Mouse (Mus musculus) NIH3T3 (cell line): ENCODE measurements around the gene Pgam5.
A peak's percentile ranks its signal among the peaks of the same experiment; 100 is the strongest.

Experiments used
- DNase-seq: peaks from one replicate; pipeline ENCODE4 v3.0.0-alpha.2; 2012; ENCODE audit warnings: low read depth

Gene Pgam5

GRCm38 (mm10) chr5:110269141-110270101 is at the start of gene Pgam5:
TSS of gene Pgam5 (minus strand) at chr5:110269913.
- peak; percentile 99 for DNase-seq

GRCm38 (mm10) chr5:110313127-110313526 is 43.4 kb upstream of the Pgam5 start:
- no peak for DNase-seq

- no peak for DNase-seq
These were observed 39.1 kb upstream of the Pgam5 start for GRCm38 (mm10) chr5:110308861-110309260.

GRCm38 (mm10) chr5:110300591-110300990 is 30.9 kb upstream of the Pgam5 start:
- no peak for DNase-seq

DNA sequence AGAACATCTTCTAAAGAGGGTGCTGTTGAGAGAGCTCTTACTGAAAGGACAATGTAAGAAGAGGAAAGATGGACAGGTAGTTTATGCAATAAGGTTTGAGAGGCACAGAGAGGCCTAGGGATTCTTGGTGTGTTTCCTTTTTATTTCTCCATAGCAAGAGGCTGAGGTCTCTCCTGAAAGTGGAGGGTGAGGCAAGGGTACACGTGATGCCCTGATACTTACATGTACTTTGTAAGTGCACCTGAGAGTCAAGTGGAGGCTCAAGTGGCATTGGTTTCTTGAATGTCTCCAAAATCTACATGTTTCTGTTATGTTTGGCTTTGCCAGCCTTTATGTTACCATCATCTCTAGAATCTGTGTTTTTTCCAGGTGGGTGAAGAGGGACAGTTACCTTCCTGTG is 26.9 kb upstream of the Pgam5 start:
- no peak for DNase-seq

DNA sequence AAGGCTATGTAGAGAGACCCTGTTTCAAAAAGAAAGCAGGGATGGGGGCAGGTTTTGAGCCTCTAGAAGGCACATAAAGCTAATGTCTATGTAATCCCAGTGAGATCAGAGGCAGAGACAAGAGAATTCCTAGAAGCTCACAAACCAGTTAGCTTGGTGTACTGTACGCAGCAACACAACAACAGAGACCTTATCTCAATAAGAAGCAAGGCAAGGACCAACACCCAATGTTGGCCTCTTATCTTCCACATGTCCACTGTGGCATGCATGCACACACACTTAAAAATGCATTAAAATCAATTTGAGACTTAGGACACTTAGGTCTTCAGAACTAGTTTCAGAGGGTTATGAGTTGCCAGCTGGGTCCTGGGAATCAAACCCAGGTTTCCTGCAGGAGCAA is 21.9 kb upstream of the Pgam5 start:
- no peak for DNase-seq

DNA sequence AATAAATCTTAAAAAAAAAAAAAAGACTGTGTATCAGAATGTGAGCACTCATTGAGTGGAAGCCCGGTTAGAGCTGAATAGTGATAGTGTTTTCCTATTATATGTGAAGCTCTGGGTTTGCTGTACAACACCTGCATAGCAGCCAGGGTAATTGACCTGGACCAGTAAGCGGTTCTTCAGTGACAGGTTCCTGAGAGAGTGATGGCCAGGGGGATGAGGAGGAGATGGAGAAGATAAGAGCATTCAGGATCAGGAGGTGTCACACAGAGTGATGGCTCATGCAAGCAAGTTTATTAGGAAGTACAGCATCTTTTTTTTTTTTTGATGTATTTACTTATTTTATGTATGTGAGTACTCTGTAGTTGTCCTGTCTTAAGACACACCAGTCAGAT is 17.4 kb upstream of the Pgam5 start:
- DNase-seq: no peak

DNA sequence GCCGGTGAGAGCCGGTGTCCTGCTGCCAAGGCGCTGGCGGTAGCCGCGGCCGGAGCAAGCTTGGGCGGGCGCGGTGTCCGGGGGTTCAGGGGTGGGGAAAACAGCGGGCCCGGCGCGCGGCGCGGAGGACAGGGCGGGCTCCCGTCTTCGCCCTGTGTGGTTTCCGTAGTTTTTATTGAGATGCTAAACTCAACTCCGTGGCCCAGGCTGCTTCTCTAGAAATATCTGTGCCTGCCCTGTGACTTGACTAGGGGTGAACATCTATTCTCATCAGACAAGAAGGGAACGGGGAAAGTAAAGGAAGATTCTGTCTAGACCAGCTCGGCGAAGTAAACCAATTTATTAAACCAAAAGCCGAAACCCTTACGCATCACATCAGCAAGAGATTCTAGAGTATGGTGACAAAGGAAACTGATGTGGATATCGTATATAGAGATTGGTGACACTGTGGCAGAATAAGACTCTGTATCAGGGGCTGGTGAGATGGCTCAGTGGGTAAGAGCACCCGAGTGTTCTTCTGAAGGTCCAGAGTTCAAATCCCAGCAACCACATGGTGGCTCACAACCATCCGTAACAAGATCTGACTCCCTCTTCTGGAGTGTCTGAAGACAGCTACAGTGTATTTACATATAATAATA is 16.9 kb upstream of the Pgam5 start:
- no peak for DNase-seq

GRCm38 (mm10) chr5:110285770-110286445 is 16.2 kb upstream of the Pgam5 start, which contains the start of the genes Pxmp2 and Pole:
TSS of gene Pxmp2 (minus strand) at chr5:110286186.
TSS of gene Pole (plus strand) at chr5:110286306.
- DNase-seq: peak; percentile 95

DNA sequence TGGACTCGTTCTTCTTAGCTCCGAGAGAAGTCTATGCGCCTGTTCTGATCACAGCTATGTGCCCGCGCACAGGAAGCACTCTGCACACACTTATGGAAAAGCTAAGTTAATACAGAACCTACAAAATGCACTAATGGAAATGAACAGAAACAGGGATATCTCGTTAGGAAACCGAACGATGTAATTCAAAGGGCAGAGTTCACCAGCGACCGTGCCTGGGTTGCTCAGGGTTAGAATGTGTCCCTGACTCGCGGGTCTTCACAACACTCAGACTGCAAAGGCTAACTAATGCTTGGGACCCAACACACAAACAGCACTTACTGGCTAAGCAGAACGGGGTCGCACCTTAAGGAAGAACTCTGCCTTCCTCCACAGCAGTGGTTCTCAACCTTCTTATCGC is 15.4 kb upstream of the Pgam5 start:
- DNase-seq: no peak

DNA sequence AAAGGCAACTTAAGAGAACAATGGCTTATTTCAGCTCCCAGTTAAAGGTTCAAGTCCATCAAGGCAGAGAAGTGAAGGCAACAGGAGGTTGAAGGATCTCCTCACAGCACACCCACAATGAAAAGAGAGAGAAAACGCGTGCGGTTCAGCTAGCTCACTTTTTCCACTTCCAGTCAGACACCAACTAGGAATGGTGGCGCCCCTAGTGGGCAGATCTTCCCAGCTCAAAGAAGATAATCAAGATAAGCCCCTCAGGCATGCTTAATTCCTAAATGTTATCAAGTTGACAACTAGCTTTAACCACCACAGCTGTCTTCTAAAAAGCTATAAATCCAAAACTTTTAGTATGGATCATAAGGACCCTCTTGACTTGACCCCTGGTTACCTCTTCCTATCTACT is 14.8 kb upstream of the Pgam5 start:
- peak; percentile 50 for DNase-seq

- DNase-seq: no peak
These were observed 12.3 kb upstream of the Pgam5 start for GRCm38 (mm10) chr5:110281984-110282383.

- no peak for DNase-seq
These were observed 7.2 kb upstream of the Pgam5 start for GRCm38 (mm10) chr5:110276910-110277309.

DNA sequence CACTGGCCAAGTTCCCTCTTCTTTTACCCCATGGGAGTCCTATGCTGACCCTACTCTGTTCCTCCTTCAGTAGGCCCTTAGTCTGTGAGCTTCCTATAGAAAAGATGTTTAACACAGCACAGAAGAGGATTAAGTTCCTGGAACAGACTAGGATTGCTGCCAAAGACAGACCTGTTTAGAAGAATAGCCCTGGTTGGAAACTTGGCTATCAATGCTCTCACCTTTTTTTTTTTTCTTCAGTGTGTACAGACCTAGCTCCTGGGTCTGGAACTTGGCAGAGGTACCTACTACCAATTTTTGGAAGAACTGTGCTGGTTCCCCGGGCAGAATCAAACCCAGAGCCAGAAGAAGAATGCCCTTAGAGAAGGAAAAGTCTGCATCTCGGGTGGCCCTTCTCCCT is 6.7 kb upstream of the Pgam5 start:
- DNase-seq: no peak

DNA sequence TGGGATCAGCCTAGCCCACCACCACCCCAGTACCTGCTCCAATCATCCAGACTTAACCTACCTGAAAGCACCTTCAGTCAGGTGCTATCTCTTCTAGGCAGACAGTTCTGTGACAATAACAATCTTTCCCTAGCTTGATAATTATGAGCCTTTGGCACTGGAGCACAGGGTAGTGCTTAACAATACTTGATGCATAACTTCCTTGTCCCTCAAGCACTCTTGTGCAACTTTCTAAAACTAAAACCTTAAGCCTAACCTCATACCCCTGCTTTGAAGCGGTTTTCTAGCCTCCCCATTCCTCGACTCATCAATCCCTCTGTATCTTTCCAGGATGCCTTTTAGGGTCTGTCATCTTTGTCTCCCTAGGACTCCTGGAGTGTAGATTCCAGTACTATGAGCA is 5.1 kb upstream of the Pgam5 start:
- DNase-seq: no peak

GRCm38 (mm10) chr5:110274147-110274546 is 4.4 kb upstream of the Pgam5 start:
- DNase-seq: no peak

GRCm38 (mm10) chr5:110270242-110270641 is 529 bp upstream of the Pgam5 start:
- no peak for DNase-seq

GRCm38 (mm10) chr5:110266941-110267340 is 2.8 kb downstream of the Pgam5 start:
- no peak for DNase-seq

DNA sequence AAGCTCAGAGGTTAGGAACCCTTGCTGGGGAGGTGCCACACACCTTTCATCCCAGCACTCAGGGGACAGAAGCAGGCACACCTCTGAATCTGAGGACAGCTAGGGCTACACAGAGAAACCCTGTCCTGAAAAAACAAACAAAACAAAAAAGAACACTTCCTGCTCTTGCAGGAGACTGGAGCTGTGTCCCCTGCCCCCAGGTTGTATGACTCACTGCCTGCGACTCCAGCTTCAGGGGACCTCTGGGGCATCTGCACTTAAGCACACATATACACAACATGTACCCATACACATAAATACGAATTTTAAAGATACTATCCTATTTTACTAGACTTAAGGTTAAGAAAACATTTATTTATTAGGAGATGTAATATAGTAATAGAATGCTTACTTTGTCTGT is 25.6 kb downstream of the Pgam5 start:
- no peak for DNase-seq

GRCm38 (mm10) chr5:110232346-110232745 is 37.4 kb downstream of the Pgam5 start:
- no peak for DNase-seq

DNA sequence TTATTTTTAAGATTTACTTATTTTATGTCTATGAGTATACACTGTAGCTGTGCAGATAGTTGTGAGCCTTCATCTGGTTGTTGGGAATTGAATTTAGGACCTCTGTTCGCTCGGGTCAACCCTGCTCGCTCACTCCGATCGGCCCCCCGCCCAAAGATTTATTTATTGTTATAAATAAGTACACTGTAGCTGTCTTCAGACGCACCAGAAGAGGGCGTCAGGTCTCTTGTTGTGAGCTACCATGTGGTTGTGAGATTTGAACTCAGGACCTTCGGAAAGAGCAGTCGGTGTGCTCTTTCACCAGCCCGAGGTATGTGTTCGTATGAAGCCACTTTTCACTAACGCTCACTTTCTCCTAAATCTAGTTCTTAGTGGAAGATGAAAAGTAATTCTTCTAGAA is 38.1 kb downstream of the Pgam5 start:
- DNase-seq: peak; percentile 56

- DNase-seq: peak; percentile 97
These were observed 38.8 kb downstream of the Pgam5 start, which contains the start of gene Ankle2 for GRCm38 (mm10) chr5:110230780-110231461. TSS of gene Ankle2 (plus strand) at chr5:110231004.
